Mouse (Mus musculus): ENCODE measurements at regions not wholly inside any gene's neighbourhood (a gene's known extent, or its start where the extent isn't known, plus 50 kb on each side); places are given as distances from the start of the nearest gene placed in this dataset.

GRCm38 (mm10) chrX:11180194-11180816, 118.8 kb upstream of the H2al1a start:
- DNase-seq: no peak

- DNase-seq: peak; percentile 46
Measured at GRCm38 (mm10) chrX:11181855-11182254, 117.2 kb upstream of the H2al1a start.

- DNase-seq: no peak
Measured at GRCm38 (mm10) chrX:11190851-11191250, 108.2 kb upstream of the H2al1a start.

GRCm38 (mm10) chrX:11204135-11204534, 94.9 kb upstream of the H2al1a start:
- DNase-seq: no peak

GRCm38 (mm10) chrX:11209895-11210294, 89.2 kb upstream of the H2al1a start:
- DNase-seq: no peak

DNA sequence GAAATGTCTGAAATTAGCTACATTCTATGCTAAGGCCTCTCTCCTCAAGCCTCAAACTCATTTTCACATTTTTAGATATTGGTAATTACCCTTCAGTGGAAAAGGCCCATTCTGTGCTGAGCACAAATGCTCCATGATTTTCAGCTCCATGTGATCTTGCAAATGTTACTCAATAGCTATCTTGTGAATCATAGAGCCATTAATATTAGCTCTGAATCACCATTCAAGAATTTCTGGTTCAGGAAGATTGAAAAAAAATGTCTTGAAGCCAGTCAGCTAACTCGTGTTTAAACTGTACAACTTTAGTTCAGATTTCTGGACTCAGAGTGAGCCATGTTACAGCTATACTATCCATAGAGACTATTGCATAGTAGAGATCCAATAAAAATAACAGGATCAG, 86.2 kb upstream of the H2al1a start:
- DNase-seq: no peak

GRCm38 (mm10) chrX:11213492-11213891, 85.6 kb upstream of the H2al1a start:
- peak; percentile 40 for DNase-seq

GRCm38 (mm10) chrX:11239066-11239465, 60.0 kb upstream of the H2al1a start:
- no peak for DNase-seq

DNA sequence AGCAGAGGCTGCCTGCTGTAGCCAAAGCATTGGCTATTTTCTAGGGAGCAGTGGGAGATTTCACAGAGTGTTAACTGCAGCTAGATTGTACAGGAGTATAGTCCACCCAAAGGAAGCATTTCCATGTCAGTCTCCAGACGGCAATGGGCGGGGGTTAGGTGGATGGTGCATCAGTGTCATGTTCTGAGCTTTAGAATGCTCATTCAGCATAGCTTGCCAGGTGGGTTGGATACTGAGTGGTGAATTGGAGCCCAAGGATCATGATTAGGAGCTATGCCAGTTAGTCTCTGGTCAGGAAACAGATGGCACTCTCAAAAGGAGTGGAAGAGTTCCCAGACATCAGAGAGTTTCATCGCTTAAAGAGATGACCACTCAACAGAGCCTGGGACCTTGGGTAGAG, 53.5 kb upstream of the H2al1a start:
- DNase-seq: no peak
